Mouse (Mus musculus) kidney, embryonic 16.5 days (tissue): ENCODE data around the gene Pum2. TPM values are rescaled to one million over a fixed set of nuclear protein-coding genes. Genes with fewer than 3 reads are reported as not detected.
A peak's percentile ranks its signal among the peaks of the same experiment; 100 is the strongest.

Source experiments
- ATAC-seq: fragments of 200-750 bp; cut with Nextera tagmentation; 2 replicates; pipeline ENCODE4 v1.8.0; 2017; ENCODE audit warnings: moderate TSS enrichment; ENCODE audit not compliant: low FRiP score, low TSS enrichment
- H3K27ac ChIP-seq: fragments of 300-500 bp; sonication (generic); 2 replicates; pipeline ENCODE4 v1.5.1; 2014; ENCODE audit warnings: low read length
- H3K27me3 ChIP-seq: fragments of 300-500 bp; sonication (generic); 2 replicates; pipeline ENCODE4 v1.6.1; 2014; ENCODE audit warnings: low read length, control low read depth, mixed read lengths; ENCODE audit not compliant: insufficient read depth
- H3K36me3 ChIP-seq: fragments of 300-500 bp; sonication (generic); 2 replicates; pipeline ENCODE4 v1.6.1; 2014; ENCODE audit warnings: low read length, control low read depth, mixed read lengths; ENCODE audit not compliant: insufficient read depth
- H3K4me1 ChIP-seq: fragments of 300-500 bp; sonication (generic); 2 replicates; pipeline ENCODE4 v1.6.1; 2014; ENCODE audit warnings: low read length, control low read depth, mixed read lengths; ENCODE audit not compliant: insufficient read depth
- H3K4me2 ChIP-seq: fragments of 300-500 bp; sonication (generic); replicated peaks from 2 replicates; pipeline ENCODE4 v1.6.1; 2014; ENCODE audit warnings: low read depth, low read length
- H3K4me3 ChIP-seq: fragments of 300-500 bp; sonication (generic); 2 replicates; pipeline ENCODE4 v1.5.1; 2014; ENCODE audit warnings: mild to moderate bottlenecking, low read length
- H3K9ac ChIP-seq: fragments of 300-500 bp; sonication (generic); replicated peaks from 2 replicates; pipeline ENCODE4 v1.6.1; 2014; ENCODE audit warnings: low read length
- H3K9me3 ChIP-seq: fragments of 300-500 bp; sonication (generic); 2 replicates; pipeline ENCODE4 v1.6.1; 2016; ENCODE audit warnings: low read length, control low read depth
- WGBS: fragments of 180-500 bp; shearing (Covaris S2); extraction: QIAGEN DNeasy Blood & Tissue Kit; methylation state at CpG from one replicate; pipeline ENCODE4 v1.1.7; 2014; 5-methylcytosine and 5-hydroxymethylcytosine counted together
- polyA plus RNA-seq: library from polyadenylated mRNA; unstranded; fragments of >200 nt; fragmentation: Nextera tagmentation; extraction: Ambion mirVana; gene quantifications from 2 replicates; pipeline ENCODE4 v1.2.1, GENCODE M21; 2015

Gene Pum2
- polyA plus RNA-seq, 1 experiment from 2014 or later = 48.0 TPM

GRCm38 (mm10) chr12:8782565-8782964 lies 108.6 kb downstream of the Pum2 start:
- 78% methylated on average over 3 of the region's 3 CpGs for WGBS
- no peak overlapping the region for H3K27ac ChIP-seq
- no peak overlapping the region for H3K9ac ChIP-seq
- no peaks in the 10 kb centered on the region for H3K36me3 ChIP-seq
- peaks cover 25% of the 10 kb centered on the region for H3K4me1 ChIP-seq
- H3K4me2 ChIP-seq = no peak overlapping the region
- H3K4me3 ChIP-seq = no peak overlapping the region
- ATAC-seq = no peak
- no peaks in the 10 kb centered on the region for H3K27me3 ChIP-seq
- H3K9me3 ChIP-seq = no peaks in the 10 kb centered on the region

GRCm38 (mm10) chr12:8784189-8784588 lies 110.3 kb downstream of the Pum2 start:
- ATAC-seq = no peak
- H3K4me1 ChIP-seq = peaks cover 19% of the 10 kb centered on the region

GRCm38 (mm10) chr12:8786476-8786875 lies 112.5 kb downstream of the Pum2 start:
- Histone ChIP-seq H3K9ac (no peak overlapping the region), H3K4me1 (peaks cover 15% of the 10 kb centered on the region), H3K9me3 (no peaks in the 10 kb centered on the region), H3K4me2 (no peak overlapping the region), H3K27ac (no peak overlapping the region), H3K27me3 (no peaks in the 10 kb centered on the region), H3K36me3 (peaks cover 16% of the 10 kb centered on the region), H3K4me3 (no peak overlapping the region)
- WGBS = 55% methylated on average over 5 of the region's 5 CpGs
- no peak for ATAC-seq

More at GRCm38 (mm10) chr12:8784189-8784588, 110.3 kb downstream of the Pum2 start:
- H3K9ac ChIP-seq = no peak overlapping the region
- 75% methylated on average over 9 of the region's 9 CpGs for WGBS
- no peak overlapping the region for H3K27ac ChIP-seq
- H3K9me3 ChIP-seq = no peaks in the 10 kb centered on the region
- H3K4me3 ChIP-seq = no peak overlapping the region
- H3K36me3 ChIP-seq = no peaks in the 10 kb centered on the region
- H3K4me2 ChIP-seq = no peak overlapping the region
- no peaks in the 10 kb centered on the region for H3K27me3 ChIP-seq

DNA sequence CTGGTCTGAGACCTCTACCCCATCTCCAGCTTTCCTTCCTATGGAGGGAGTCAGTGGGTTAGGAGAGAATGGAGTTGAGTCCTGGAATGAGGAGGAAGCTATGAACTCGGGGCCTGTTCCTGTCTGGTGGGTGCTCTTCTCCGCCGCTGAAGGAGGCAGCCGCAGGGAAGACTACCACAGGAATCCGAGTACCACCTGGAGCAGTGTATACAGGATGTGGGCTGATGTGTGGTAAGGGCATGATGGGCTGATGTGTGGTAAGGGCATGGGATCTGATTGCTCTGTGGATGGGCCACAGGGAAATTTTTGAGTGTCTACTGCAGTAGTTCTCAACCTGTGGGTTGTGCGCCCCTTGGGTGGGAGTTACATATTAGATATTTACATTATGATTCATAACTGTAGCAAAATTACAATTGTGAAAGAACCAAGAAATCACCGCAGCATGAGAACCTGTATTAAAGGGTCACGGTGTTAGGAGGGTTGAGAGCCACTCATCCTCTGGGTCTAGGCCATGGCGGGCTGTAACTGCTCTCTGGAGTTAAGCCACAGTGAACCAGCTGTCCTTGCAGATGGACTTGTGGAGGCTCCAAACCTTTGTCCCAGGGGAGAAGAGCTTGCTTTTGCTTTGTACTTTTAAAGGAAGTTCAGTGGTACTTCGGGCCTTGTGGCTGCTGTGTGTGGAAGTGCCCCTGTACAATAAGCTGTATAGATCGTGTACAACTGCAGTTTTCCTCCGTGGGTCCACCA lies 113.2 kb downstream of the Pum2 start:
- no peak overlapping the region for H3K27ac ChIP-seq
- no peaks in the 10 kb centered on the region for H3K27me3 ChIP-seq
- no peak overlapping the region for H3K4me2 ChIP-seq
- H3K4me3 ChIP-seq = no peak overlapping the region
- peaks cover 22% of the 10 kb centered on the region for H3K36me3 ChIP-seq
- no peak overlapping the region for H3K9ac ChIP-seq
- WGBS = 81% methylated on average over 12 of the region's 12 CpGs
- no peak for ATAC-seq
- peaks cover 12% of the 10 kb centered on the region for H3K4me1 ChIP-seq
- no peaks in the 10 kb centered on the region for H3K9me3 ChIP-seq

DNA sequence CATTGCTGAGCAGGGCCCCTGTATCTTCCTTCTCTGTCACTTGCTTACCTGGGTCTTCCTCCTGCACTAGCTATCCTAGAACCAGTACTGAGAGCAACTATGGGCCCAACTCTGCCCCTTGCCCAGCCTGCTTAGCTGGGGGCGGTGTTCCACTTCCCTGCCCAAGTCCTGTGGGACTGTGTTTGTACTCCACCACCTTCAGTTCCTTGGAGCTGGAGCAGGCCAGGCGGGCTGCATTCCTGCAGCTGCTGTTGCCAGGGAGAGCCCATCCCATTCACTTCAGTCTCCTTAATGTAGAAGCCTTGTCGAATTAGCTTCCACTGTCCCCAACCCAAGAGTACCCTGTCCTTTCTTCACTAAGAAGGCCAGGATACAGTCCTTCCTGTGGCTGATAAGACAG lies 114.5 kb downstream of the Pum2 start:
- Histone ChIP-seq H3K27ac (no peak overlapping the region), H3K4me3 (no peak overlapping the region), H3K4me2 (no peak overlapping the region), H3K9me3 (no peaks in the 10 kb centered on the region), H3K36me3 (peaks cover 28% of the 10 kb centered on the region), H3K27me3 (no peaks in the 10 kb centered on the region), H3K4me1 (peaks cover 12% of the 10 kb centered on the region), H3K9ac (no peak overlapping the region)
- WGBS = 72% methylated on average over 3 of the region's 3 CpGs
- ATAC-seq = no peak

DNA sequence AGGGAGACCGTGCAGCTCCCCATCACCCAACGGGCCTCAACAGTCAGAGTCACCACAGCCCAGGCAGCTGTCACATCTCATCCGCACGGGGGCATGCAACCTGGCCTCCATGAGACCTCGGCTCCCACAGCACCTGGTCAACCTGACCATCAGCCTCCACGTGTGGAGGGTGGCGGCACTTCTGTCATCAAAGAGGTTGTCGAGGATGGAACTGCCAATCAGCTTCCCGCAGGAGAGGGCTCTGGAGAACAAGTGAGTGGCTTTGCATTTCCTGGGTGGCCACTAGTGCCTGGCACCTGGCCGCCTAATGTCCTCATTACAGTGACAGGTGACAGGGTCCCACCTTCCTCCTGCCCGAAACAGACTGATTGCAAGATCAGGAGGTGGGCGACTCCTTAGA lies 116.7 kb downstream of the Pum2 start:
- WGBS = 87% methylated on average over 12 of the region's 12 CpGs
- no peak for ATAC-seq
- H3K36me3 ChIP-seq = peaks cover 42% of the 10 kb centered on the region

GRCm38 (mm10) chr12:8793410-8794051 lies 119.6 kb downstream of the Pum2 start:
- peaks cover 42% of the 10 kb centered on the region for H3K36me3 ChIP-seq
- no peak overlapping the region for H3K9ac ChIP-seq
- no peak overlapping the region for H3K27ac ChIP-seq
- no peak overlapping the region for H3K4me3 ChIP-seq
- peaks cover 7% of the 10 kb centered on the region for H3K4me1 ChIP-seq
- H3K9me3 ChIP-seq = peaks cover 6% of the 10 kb centered on the region; the same call in 1 of the 2 replicates
- H3K27me3 ChIP-seq = no peaks in the 10 kb centered on the region
- WGBS = 87% methylated on average over 2 of the region's 2 CpGs
- no peak overlapping the region for H3K4me2 ChIP-seq
- no peak for ATAC-seq

More for the DNA sequence above, 116.7 kb downstream of the Pum2 start:
- Histone ChIP-seq H3K4me2 (no peak overlapping the region), H3K9me3 (peaks cover 6% of the 10 kb centered on the region; the same call in 1 of the 2 replicates), H3K9ac (no peak overlapping the region), H3K27ac (no peak overlapping the region), H3K4me3 (no peak overlapping the region), H3K27me3 (no peaks in the 10 kb centered on the region), H3K4me1 (peaks cover 9% of the 10 kb centered on the region)

DNA sequence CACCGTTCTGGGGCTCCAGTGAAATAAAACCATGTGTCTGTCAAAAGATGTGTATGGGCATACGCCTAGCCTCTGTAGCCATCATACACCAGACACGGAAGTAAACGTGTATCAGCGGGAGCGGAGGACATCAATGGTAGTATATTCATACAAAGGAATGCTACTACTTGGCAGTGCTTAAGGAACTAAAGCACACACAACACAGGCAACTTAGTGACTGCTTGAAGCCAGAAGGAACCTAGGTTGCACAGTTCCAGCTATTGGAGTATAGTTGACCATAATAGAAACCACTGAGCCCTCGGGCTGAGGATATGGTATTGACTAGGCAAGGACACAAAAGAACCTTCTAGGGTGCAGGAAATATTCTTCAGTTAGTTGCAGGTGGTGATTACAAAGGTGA lies 124.0 kb downstream of the Pum2 start:
- Histone ChIP-seq H3K9me3 (peaks cover 6% of the 10 kb centered on the region; the same call in 1 of the 2 replicates), H3K4me2 (no peak overlapping the region), H3K9ac (no peak overlapping the region), H3K27me3 (no peaks in the 10 kb centered on the region), H3K4me1 (peaks cover 12% of the 10 kb centered on the region), H3K4me3 (no peak overlapping the region), H3K36me3 (peaks cover 17% of the 10 kb centered on the region), H3K27ac (no peak overlapping the region; the same call in 1 of the 2 replicates)
- ATAC-seq = no peak
- 84% methylated on average over 7 of the region's 7 CpGs for WGBS

GRCm38 (mm10) chr12:8798486-8799020 lies 124.6 kb downstream of the Pum2 start:
- peaks cover 14% of the 10 kb centered on the region for H3K36me3 ChIP-seq
- peak overlapping the region; percentile 28; the same call in 1 of the 2 replicates for H3K27ac ChIP-seq
- no peak overlapping the region for H3K4me3 ChIP-seq
- no peak overlapping the region for H3K9ac ChIP-seq
- no peaks in the 10 kb centered on the region for H3K27me3 ChIP-seq
- peaks cover 6% of the 10 kb centered on the region; the same call in 1 of the 2 replicates for H3K9me3 ChIP-seq
- no peak for ATAC-seq
- H3K4me2 ChIP-seq = no peak overlapping the region
- 28% methylated on average over 9 of the region's 9 CpGs for WGBS
- peaks cover 14% of the 10 kb centered on the region for H3K4me1 ChIP-seq
